Mouse (Mus musculus) MEL (cell line): ENCODE results near the gene Fmnl2.

Experiments used
- CTCF ChIP-seq, 3 experiments: IDR thresholded peaks in 2 of 3; conservative IDR thresholded peaks in 1 of 3; 2 replicates each; pipeline ENCODE4 v1.5.1; 2011 to 2012; ENCODE audit warnings: low read length in 3 of 3, low read depth in 2 of 3, mild to moderate bottlenecking in 2 of 3, improper control_type of control experiment in 1 of 3, inconsistent platforms in 1 of 3, mixed read lengths in 1 of 3, moderate library complexity in 1 of 3; ENCODE audit not compliant: control insufficient read depth in 1 of 3, insufficient read depth in 1 of 3, poor library complexity in 1 of 3, severe bottlenecking in 1 of 3
- TAL1 ChIP-seq: IDR thresholded peaks from 2 replicates; pipeline ENCODE4 v1.6.1; 2012; ENCODE audit warnings: mild to moderate bottlenecking, inconsistent platforms, low read length, moderate library complexity, mixed read lengths
- TBP ChIP-seq: IDR thresholded peaks from 2 replicates; pipeline ENCODE4 v1.8.0; 2011; ENCODE audit warnings: low read depth, low read length, improper control_type of control experiment
- ZNF384 ChIP-seq: IDR thresholded peaks from 2 replicates; pipeline ENCODE4 v1.6.1; 2012; ENCODE audit warnings: low read depth, mild to moderate bottlenecking, inconsistent platforms, low read length, improper control_type of control experiment

GRCm38 (mm10) chr2:52990874-52991687, 133.4 kb downstream of the Fmnl2 start:
- TF ChIP-seq TBP (no peak), TAL1 (no peak), ZNF384 (no peak), CTCF (IDR thresholded peaks at IDR 0.05 in 2 of 3, conservative IDR thresholded peaks at IDR 0.05 in 1 of 3; ENCODE audit: control insufficient read depth in 1 of 3, insufficient read depth in 1 of 3, low read depth in 2 of 3, low read length in 3 of 3, poor library complexity in 1 of 3, severe bottlenecking in 1 of 3) (no peak)
